In the genomic region with DNA sequence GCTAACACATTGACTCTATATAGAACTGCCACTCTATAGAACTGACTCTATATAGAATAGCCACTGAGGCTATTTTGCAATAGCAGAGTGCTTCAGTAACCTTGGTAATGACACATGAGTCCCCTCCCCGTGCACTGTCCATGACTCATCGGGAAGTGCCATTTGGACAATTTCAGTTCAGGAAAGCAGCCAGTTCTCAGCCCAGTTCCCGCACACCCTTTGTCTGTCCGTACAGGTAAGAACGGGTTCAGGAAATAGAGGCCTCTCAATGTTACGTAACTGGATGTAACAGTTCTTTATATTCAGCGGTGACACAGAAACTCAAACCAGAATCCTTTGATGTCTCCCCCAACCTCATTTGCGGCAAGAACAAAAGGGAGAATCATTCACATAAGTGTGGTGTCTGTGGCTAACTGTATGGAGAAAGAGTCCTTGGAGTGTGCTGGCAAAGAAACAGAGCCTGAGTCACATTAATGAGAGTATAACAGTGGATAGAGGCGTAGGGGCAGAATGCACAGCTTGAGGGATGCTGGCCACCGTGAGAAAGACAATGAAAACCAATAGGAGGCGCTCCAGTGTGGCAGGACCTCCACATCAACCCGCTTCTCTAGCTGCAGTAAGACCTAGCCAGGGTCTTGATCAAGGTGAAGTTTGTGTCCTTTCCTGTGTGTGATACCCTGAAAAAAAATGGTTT, we compare ENCODE assay signal across 9 mouse cellular contexts.
DNase-seq lines count a peak whose midpoint lies in the region; TF ChIP-seq lines count a peak whose summit lies in the region.
"Had no signal": no experiment of that assay in that cellular context is flagged by ENCODE, and none has a peak within 500 bp of the region (broad histone marks: within the 10 kb centered on the region; RNA-seq: fewer than 3 reads in every experiment).

No protein-coding gene starts in this region.

- no peak for TF ChIP-seq POLR2A in cortical plate, adult 2 months (IDR thresholded peaks at IDR 0.05; ENCODE audit: extremely low read depth, insufficient read depth, low read length)

- H3K4me3 ChIP-seq in layer of hippocampus, adult 2 months, result no peak overlapping the region
- H3K4me3 ChIP-seq in cortical plate, adult 2 months (ENCODE audit: insufficient read depth, low read length), result no peak overlapping the region

- DNase-seq in layer of hippocampus, adult 2 months (ENCODE audit: low spot score in 2 of 2), result peak in 1 of 2 experiments; percentile 14
- no peak for DNase-seq in layer of hippocampus, postnatal 25 days (ENCODE audit: extremely low spot score in 1 of 2, low spot score in 1 of 2)
- DNase-seq in ZHBTc4 (ENCODE audit: low read depth, low spot score), result peak; percentile 6
- DNase-seq in lung, postnatal 36 days, result peak; percentile 6
- no peak for DNase-seq in ovary, adult 18-20 months (ENCODE audit: low spot score)
- no peak for DNase-seq in thymus, adult 18-20 months
- no peak for DNase-seq in gastrocnemius, postnatal 10 days
- DNase-seq: left cerebral cortex, postnatal 4 days had no signal

- H3K27ac ChIP-seq in layer of hippocampus, adult 2 months, result no peak overlapping the region
- no peak overlapping the region for H3K27ac ChIP-seq in cortical plate, adult 2 months (ENCODE audit: insufficient read depth, low read length)

- TF ChIP-seq CTCF in layer of hippocampus, adult 2 months (conservative IDR thresholded peaks at IDR 0.05), result peak; percentile 61
- TF ChIP-seq CTCF in cortical plate, adult 2 months (IDR thresholded peaks at IDR 0.05; ENCODE audit: extremely low read depth, insufficient read depth, low read length), result 0 out of 2 replicates have a peak, but pooled peaks have one; percentile 7

- H3K4me1 ChIP-seq in cortical plate, adult 2 months (ENCODE audit: control insufficient read depth, insufficient read depth, low read length), result no peaks in the 10 kb centered on the region

Comparison
In these comparisons a context has a peak if more than half of its experiments do, and no peak if none do; other contexts are left out.
1. DNase-seq: peak in ZHBTc4 (single experiment) and lung, postnatal 36 days (single experiment); none in layer of hippocampus, postnatal 25 days (0 of 2), ovary, adult 18-20 months (single experiment), thymus, adult 18-20 months (0 of 2) and gastrocnemius, postnatal 10 days (single experiment).